Mouse (Mus musculus): ENCODE results near the gene Zkscan14. TPM values are rescaled to one million over a fixed set of nuclear protein-coding genes. Genes with fewer than 3 reads are reported as not detected.

The Zkscan14 gene
- total RNA-seq (2023), result 10 to 100 TPM; 41.0 to 41.3 TPM

DNA sequence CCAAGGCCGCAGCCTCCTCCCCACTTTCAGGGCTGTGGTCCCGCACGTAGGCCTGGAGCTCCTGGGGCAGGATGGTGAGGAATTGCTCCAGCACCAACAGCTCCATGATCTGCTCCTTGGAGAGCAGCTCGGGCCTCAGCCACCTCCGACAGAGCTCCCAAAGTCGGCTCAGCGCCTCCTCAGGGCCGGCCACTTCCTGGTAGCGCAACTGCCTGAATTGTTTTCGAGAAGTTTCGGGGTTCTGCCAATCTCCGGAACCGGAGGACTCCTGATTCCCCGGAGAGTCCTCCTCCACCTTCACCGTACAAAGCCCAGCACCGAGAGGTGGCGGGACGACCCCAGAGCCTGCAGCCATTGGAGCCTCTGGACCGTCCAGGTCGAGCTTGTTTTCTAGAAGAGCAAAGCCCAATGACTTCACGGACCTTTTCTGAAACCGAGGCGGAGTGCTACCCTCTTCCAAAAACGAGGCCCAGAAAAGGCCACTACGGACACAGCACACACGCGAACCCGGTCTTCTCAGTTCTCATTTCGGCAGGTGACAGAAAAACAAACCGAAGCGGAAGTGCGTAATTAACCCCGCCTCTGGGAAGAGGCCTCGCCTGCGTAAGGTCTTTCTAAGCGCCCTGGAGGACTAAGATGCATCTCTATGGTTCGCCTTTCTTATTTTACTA is at the start of gene Zkscan14:
TSS of gene Zkscan14 (minus strand) at position 548 of the 671 bp plus-strand sequence.

DNA sequence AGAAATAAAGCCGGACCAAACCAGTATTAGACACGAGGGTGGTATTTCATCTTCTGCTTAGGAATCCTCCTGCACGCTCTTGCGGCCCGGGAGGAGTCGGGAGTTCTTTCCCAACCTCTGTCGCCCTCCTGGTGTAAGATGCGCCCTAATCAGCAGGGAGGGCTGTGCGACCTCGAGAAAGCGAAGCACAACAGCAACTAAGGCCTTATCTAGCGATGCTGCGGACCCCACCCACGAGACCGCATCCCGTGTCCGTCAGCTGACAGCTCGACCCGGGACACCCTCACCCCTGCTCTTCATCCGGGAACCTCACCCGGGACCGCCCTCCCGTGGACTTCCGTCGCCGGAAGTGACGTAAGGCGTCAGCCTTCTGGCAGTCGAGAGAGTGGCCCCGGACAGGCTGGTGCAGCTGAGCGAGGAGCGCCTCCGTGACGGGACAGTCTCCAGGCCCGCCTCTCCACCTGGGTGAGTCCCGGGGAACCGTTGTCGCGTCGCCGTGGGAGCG is 29.8 kb upstream of the Zkscan14 start, which contains the start of gene Zfp655:
TSS of gene Zfp655 (plus strand) at position 349 of the 505 bp plus-strand sequence.

DNA sequence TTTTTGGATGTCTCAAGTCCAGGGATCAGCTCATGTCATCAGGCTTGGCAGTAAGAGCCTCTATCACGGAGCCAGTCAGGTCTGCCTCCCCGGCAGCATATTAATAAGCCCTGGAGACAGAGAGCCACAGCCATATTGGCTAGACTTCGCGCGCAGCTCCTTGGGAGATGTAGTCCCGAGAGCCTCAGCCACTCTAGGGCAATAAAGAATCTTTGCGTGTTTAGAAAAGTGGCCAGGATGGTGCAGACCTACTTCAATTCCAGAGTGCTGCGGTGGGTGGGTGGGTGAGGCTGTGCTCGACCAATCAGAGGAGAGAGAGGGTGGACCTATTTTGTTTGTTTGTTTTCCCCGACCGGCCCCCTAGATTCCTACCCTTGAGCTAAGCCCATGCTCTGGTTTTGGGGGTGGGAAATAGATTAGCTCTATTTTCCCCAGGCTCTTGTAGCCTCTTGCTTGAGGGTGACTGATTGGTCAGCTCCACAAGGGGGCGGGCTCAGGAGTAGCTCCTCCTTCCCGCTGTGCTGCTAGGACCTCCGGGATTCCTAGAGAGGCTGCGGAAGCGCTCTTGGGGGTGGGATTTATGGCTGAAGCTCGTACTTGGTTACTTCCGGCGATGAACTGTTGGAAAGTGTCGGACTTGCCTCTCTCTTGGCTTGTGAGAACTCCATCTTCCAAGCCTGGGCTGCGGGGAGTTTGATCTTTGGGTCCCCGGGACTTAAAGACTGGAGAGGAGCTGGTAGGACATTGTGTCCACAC is 2.4 kb upstream of the Zkscan14 start, which contains the start of gene Zkscan5:
TSS of gene Zkscan5 (plus strand) at position 627 of the 756 bp plus-strand sequence.

DNA sequence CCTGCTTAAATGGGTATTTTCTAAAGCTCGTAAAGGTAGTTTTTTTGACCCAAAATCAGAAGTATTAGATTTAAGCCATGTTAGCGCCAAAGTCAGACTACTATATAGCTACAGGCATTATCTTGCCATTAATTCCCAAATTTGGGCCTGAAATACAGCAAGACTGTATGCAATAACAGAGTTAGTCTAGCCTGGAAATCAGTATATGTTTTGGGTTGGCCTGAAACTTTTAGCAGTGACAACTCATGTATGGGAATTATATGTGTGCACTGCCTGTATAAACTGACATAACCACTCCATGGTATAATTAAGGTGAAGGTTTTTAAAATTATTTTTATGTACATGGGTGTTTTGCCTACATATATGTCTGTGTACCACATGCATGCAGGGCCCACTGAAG is 9.7 kb downstream of the Zkscan14 start, which contains the start of gene Atp5j2:
TSS of gene Atp5j2 (minus strand) at position 101 of the 400 bp plus-strand sequence.

DNA sequence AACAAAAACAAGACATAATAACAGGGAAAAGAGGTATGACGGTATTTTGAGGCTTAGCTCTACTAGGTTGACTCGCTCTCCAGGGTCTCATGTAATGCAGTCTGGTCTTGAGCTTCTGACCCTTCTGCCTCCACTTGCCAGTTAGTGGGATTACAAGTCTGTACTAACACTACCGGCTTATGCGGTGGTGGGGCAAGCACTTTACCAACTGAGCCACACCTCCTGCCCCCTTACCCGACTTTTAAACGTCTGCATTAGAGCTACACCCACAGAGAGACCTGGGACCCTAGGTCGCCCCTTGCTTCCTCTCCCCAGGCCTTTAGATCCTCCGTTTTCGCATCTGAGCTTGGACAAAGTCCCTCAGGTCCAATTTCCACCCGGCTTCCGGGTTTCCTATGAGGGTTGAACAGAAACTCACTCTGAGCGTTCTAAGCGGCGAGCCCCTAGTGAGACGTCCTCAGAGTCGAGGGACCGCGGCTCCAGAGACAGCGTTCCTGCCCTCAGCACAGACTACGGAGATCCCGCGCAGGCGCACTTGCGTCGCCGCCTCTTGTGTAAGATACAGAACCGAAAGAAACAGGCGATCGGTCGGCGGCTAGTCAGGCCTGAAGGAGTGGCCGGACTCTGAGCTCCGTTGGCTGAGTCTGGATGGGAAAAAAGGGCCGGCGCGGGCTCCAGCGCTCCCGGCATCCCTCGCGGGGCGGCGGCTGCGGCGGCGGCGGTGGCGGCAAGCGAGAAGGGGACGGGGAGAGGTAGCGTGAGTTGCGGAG is 34.9 kb downstream of the Zkscan14 start, which contains the start of the genes Ptcd1 and Cpsf4:
TSS of gene Ptcd1 (minus strand) at position 573 of the 770 bp plus-strand sequence.
TSS of gene Cpsf4 (plus strand) at position 678 of the 770 bp plus-strand sequence.

Other genes with a start within 250 kb of the Zkscan14 start
- gene Smurf1, start 236.0 kb downstream of the Zkscan14 start, total RNA-seq (2023), result 10 to 100 TPM; 64.2 to 66.1 TPM
- gene Gm4871, start 169.1 kb downstream of the Zkscan14 start, total RNA-seq (2023), result not detected
- not detected for gene 1700018F24Rik, start 158.9 kb downstream of the Zkscan14 start, total RNA-seq (2023)
- gene Arpc1a, start 118.0 kb downstream of the Zkscan14 start, total RNA-seq (2023), result 10 to 100 TPM; 92.1 to 92.3 TPM
- not detected for gene Kpna7, start 117.8 kb downstream of the Zkscan14 start, total RNA-seq (2023)
- gene Arpc1b, start 87.7 kb downstream of the Zkscan14 start, total RNA-seq (2023), result 100 to 1,000 TPM; 450 to 477 TPM
- gene Pdap1, start 61.6 kb downstream of the Zkscan14 start, total RNA-seq (2023), result 10 to 100 TPM; 44.9 to 52.9 TPM
- 100 to 1,000 TPM; 211 to 259 TPM for gene Bud31, start 61.5 kb downstream of the Zkscan14 start, total RNA-seq (2023)
- gene Ptcd1, start 34.8 kb downstream of the Zkscan14 start, total RNA-seq (2023), result 10 to 100 TPM; 20.8 to 26.3 TPM
- gene Cpsf4, start 34.7 kb downstream of the Zkscan14 start, total RNA-seq (2023), result 10 to 100 TPM; 42.1 to 48.9 TPM
- 100 to 1,000 TPM; 172 to 185 TPM for gene Atp5j2, start 9.8 kb downstream of the Zkscan14 start, total RNA-seq (2023)
- 10 to 100 TPM in 1 of 2 experiments, 1 to 10 TPM in 1; 8.2 to 10.3 TPM for gene Zkscan5, start 2.7 kb upstream of the Zkscan14 start, total RNA-seq (2023)
- 10 to 100 TPM; 75.1 to 85.1 TPM for gene Zfp655, start 29.8 kb upstream of the Zkscan14 start, total RNA-seq (2023)
- 10 to 100 TPM; 36.2 to 39.4 TPM for gene Zscan25, start 78.6 kb upstream of the Zkscan14 start, total RNA-seq (2023)
- gene Cyp3a57, start 143.4 kb upstream of the Zkscan14 start, total RNA-seq (2023), result not detected

Measured in T-cell, adult 66 days (primary cell).